Mouse (Mus musculus) activated CD4-positive, CD25-positive, alpha-beta regulatory T cell, adult 4 months (primary cell): ENCODE results near the gene Zc3h7b. TPM values are rescaled to one million over a fixed set of nuclear protein-coding genes. Genes with fewer than 3 reads are reported as not detected.

Experiments
- ATAC-seq: one replicate; pipeline ENCODE4 v1.8.0; 2017
- polyA plus RNA-seq, 2 experiments: library from polyadenylated mRNA; unstranded; fragments of 100-300 nt; shearing (Covaris generic); gene quantifications; one replicate each; pipeline ENCODE4 v1.2.1; 2017

The Zc3h7b gene
- polyA plus RNA-seq, 2 experiments from 2014 or later = 5.2 to 7.1 TPM

GRCm38 (mm10) chr15:81822631-81823030, 77.8 kb downstream of the Zc3h7b start:
- ATAC-seq = no peak

DNA sequence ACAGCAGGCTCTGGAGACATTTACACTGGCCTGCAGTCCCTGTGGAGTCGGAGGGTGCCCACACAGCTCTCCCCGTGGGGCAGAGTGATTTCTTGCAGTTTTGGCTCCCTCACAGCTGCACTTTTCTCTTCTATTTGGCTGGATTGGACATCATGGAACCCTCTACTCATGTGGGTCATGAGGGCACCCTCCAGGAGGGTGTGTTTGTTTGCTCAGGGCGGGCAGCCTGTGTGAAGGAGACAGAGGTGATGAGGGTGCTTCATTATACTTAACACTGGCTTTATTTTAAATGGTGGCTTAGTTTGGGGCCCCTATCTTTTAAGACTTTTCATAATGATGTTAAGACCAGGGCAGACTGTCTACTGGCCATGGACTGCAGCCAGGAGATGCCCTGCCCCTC, 80.0 kb downstream of the Zc3h7b start:
- no peak for ATAC-seq

GRCm38 (mm10) chr15:81828426-81829207, 83.8 kb downstream of the Zc3h7b start:
- no peak for ATAC-seq

GRCm38 (mm10) chr15:81829208-81829580, 84.3 kb downstream of the Zc3h7b start:
- ATAC-seq = no peak

DNA sequence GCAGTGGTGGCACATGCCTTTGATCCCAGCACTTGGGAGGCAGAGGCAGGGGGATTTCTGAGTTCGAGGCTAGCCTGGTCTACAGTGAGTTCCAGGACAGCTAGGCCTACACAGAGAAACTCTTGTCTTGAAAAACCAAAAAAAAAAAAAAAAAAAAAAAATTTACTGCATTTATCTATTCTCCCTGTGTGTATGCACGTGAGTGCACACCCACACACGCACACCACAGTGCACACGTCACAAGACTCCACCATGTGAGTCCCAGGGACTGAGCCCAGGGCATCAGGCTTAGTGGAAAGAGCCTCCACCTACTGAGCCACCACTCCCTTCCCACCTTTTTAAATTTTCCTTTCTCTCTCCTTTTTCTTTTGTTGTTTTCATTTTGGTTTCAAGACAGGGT, 85.7 kb downstream of the Zc3h7b start:
- no peak for ATAC-seq

GRCm38 (mm10) chr15:81831136-81831825, 86.4 kb downstream of the Zc3h7b start:
- ATAC-seq = peak; percentile 85

DNA sequence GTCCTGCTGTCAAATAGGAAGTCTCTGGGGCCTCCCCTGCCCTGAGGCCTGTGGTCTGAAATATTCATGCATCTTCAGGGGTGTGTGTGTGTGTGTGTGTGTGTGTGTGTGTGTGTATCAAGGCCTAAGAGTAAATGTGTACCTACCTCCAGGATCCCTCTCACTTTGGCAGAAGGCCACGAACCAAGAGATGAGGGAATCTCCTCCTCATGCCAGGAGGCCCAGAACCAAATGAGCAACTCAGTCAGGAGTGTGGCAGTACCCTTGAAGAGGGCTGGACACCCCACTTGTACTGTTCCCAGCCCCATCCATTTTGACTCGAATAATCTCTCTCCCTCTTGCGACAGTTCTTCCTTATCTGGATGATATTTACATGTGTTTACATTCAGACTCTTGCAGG, 87.4 kb downstream of the Zc3h7b start:
- ATAC-seq = no peak

GRCm38 (mm10) chr15:81833481-81833880, 88.6 kb downstream of the Zc3h7b start:
- no peak for ATAC-seq

DNA sequence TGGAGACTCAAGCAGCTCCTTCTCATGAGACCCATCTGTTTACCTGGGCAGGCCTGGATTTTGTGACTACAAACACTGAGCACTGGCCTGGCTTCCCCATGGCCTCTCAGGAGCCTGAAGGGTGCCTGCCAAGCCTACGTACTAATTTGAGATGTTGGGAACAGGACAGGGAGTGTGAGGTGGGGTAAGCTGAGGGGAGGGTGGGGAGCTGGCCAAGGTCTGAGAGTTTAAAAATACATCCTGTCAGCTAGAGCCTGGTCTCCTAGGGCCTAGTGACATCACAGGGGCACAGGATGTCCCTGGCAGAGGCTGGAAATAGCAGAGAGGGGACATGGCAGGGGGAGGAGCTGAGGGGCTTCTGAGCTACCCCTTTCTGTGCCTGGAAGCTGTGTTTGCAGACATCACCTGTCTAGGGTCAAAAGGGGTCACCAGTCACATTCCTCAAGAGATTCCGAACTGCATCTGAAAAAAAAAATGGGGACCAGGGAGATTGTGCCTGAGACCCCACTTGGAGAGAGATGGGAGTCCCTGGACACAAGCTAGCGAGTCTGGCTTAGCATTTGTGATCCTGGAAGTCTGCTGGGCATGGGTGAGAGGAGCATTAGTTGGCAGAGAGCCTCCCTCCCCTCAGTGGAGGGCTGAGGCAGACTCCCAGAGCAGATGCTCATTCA, 89.4 kb downstream of the Zc3h7b start:
- ATAC-seq = no peak

DNA sequence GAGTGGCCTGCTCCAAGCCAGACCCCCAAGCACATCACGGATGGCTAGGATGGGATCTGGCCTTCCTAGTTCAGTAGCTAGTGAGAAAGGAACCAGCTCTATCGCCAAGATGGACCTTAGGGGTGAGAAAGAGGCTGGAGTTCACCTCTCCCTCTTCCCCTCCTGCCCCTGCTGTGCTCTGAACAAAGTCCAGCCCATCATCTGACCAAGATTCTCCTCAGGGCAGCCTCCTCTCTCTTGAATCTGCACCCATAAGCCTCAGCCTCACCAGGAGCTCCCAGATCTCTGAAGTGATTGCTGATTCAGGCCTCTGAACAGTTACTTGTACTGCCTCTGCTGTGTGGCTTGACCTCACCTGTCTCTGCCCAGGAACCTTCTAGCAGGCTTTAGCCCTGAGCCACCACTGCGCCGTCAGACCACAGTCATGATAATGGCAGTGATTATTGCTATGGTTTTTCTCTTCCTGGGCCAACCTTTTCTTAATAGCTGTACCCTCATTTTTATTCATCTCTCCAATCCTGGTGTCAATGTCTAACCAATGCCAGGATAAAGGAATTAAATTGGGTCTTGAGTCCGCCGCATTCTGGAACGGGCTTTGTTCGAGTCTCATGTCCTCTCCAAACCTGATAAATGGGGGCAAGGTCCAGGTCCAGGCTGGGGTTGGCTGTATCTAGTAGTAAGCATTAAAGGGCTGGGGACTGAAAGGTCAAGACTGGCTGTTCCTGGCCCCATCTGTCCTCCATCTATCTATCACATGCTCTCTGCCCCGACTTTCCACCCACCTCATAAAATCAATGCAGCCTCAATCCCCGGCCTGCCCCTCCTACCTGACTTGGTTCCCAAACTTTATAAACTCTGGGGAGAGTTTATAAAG, 90.4 kb downstream of the Zc3h7b start:
- no peak for ATAC-seq

DNA sequence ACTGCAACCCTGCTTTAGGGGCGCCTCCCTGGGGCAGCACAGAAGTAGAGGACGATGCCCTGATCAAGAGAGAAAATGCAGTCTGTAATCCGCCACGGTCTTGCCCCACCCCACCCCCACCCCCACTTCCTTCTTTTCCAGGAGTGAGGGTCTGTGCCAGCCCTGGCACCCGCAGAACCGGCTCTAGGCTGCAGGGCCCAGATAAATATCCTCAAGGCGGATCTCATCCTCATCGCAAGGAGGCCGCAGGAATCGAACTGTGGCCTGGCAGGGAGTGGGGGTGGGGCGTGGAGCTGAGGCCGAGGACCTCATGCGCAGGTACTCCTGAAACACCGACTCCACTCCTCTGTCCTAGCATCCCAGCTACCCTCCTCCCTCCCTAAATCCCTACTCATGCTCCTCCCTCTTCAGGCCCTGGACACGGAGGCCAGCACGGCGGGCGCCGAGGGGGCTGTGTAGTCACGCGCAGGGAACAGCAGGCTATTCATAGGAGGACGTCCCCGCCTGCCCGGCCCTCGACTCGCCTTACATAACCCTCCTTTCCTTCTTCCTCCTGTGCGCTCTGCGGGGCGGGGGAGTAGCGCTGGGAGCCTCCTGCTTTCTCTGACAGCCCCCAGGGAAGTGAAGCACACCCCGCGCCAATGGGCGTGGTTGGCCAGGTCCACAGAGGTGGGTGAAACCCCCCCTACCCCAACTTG, 91.4 kb downstream of the Zc3h7b start:
- ATAC-seq = no peak

DNA sequence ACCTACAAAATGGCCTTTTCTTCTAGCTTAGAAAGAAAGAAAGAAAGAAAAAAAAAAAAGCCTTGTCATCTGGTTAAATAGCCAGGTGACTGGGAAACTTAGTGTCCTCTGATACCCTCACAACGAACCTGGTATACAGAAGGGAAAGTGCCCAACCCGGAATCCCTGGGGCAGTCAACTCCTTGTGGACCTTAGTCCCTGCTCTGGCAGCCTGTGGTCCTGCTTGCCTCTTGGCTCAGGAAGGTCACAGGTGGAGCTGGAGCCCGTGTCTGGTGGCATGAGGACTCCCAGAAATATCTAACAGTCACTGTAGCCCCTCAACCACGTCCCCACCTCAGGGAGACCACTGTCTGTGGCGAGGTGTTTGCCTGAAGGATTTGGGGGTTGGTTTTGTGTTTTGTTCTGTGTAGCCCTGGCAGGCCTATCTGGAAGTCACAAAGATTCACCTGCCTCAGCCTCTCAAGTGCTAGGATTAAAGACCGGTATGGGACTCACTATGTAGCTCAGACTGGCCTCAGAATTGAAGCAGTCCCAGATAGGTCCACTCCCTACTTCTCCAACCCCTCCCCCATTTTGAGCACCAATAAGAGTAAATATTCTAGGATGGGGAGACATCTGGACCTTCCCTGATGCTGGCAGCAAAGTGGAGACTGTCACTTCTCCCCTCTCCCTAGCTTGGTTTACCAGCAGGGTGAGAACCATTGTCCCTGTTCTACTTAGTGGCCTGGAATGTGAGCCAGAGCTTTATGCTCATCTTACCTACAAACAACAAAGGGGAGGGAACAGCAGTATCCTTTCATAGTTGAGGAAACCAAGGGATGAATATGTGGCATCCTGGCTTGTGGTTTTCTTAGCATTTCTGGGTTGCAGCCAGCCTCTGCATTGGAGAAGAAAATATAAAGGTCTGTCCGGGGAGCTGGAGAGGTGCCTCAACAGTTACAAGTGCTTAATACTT, 92.4 kb downstream of the Zc3h7b start:
- no peak for ATAC-seq

DNA sequence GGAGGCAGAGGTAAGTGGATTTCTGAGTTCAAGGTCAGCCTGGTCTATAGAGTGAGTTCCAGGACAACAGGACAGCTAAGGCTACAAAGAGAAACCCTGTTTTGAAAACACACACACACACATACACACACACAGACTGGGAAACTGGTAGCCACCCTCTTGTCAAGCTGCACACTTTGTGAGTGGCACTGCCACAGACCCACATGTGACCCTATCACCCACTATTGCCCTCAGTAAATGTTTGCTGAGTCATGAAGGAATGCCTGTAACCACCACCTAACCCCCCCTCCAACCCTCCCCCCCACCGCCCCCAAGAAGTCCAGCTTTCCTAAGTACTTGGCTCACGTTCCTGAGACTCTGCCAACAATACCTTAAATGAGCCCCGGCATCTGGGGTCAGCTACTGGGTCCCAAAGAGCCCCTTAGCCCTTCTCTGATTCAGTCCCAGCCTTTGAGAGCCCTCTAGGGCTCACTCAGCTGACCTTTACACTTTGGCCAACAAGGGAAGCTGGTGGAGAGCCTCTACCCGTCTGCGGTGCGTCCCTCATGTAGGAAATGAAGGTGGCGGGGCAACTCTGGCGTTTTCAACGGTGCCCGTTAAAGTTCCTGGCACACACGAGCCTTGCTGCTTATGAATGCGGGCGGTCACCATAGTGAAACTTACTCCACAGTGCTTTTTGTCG, 93.8 kb downstream of the Zc3h7b start:
- no peak for ATAC-seq

- no peak for ATAC-seq
Observed at GRCm38 (mm10) chr15:81839634-81840033, 94.8 kb downstream of the Zc3h7b start.

DNA sequence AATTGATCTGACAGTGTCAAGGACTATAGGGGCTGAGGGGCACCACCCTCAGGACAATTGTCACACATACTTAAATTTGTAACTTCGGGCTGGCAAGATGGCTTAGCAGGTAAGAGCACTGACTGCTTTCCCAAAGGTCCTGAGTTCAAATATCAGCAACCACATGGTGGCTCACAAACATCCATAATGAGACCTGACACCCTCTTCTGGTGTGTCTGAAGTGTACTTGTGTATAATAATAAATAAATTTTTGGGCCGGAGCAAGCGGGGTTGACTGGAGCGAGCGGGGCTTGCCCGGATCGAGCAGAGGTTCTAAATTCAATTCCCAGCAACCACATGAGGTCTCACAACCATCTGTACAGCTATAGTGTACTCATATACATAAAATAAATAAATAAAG, 95.4 kb downstream of the Zc3h7b start:
- no peak for ATAC-seq

GRCm38 (mm10) chr15:81842275-81842674, 97.4 kb downstream of the Zc3h7b start:
- no peak for ATAC-seq

DNA sequence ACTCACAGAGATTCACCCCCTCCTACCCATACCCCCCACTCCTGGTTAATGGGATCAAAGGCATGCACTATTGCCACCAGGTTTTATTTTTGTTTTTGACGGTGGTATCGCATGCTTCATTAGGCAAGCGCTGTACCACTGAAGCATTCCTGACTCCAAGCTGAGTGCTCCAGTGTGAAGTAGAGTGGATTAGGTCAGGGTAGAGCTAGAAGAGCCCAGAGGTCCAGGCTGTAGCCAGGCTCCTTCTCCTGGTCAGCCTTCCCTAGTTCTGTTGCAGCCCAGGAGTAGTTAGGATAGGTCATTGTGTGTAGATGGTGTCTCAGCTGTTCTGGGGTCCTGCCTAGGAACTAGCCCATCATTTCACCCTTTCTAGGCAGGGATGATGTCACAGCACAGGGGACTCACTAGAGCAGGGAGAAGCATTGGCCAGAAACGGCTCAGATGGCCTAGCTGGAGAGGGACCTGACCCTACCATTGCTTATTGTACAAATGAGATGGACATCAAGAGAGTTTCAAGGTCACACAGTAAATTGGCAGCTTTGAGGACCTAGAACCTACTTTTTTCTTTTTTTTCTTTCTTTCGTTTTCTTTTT, 100.3 kb downstream of the Zc3h7b start:
- ATAC-seq = no peak

- ATAC-seq = no peak
Observed at GRCm38 (mm10) chr15:81845724-81846123, 100.9 kb downstream of the Zc3h7b start.
